ENCODE assay signal across 17 mouse cellular contexts in genomic region chr5:21050061-21050769, GRCm38 (mm10). TPM values are rescaled to one million over a fixed set of nuclear protein-coding genes. Genes with fewer than 3 reads are reported as not detected.
A peak's percentile ranks its signal among the peaks of the same experiment; 100 is the strongest.
DNase-seq lines count a peak whose midpoint lies in the region; ATAC-seq and TF ChIP-seq lines count a peak whose summit lies in the region.
"Had no signal": no experiment of that assay in that cellular context is flagged by ENCODE, and none has a peak within 500 bp of the region (broad histone marks: within the 10 kb centered on the region; RNA-seq: fewer than 3 reads in every experiment).

No protein-coding gene starts in this region.

- no peak for TF ChIP-seq POLR2A in heart, adult 2 months (IDR thresholded peaks at IDR 0.05; ENCODE audit: insufficient read depth, low read depth, low read length)
- TF ChIP-seq POLR2A in MEL (IDR thresholded peaks at IDR 0.05; ENCODE audit: control insufficient read depth in 1 of 2, insufficient read depth in 1 of 2, low read depth in 1 of 2, low read length in 2 of 2, poor library complexity in 1 of 2), result peak in 1 of 2 experiments; percentile 37; a peak in 1 of 4 replicates

- peaks cover 21% of the 10 kb centered on the region for H3K4me1 ChIP-seq in heart, embryonic 12.5 days (replicated peaks)
- peaks cover 17% of the 10 kb centered on the region for H3K4me1 ChIP-seq in heart, adult 2 months (ENCODE audit: control insufficient read depth, insufficient read depth, low read length)
- H3K4me1 ChIP-seq in MEL (ENCODE audit: control insufficient read depth in 1 of 2, insufficient read depth in 2 of 2, low read length in 2 of 2), result peaks cover 42 to 52% of the 10 kb centered on the region in 2 experiments
- peaks cover 88% of the 10 kb centered on the region for H3K4me1 ChIP-seq in erythroblast, embryonic 14.5 days (ENCODE audit: control insufficient read depth)
- H3K4me1 ChIP-seq in liver, embryonic 16.5 days (ENCODE audit: control insufficient read depth, low read depth, low read length), result peaks cover 58% of the 10 kb centered on the region

- H3K4me2 ChIP-seq in heart, embryonic 12.5 days, result 0 out of 2 replicates have a peak overlapping the region, but pooled peaks have one; percentile 13
- peak overlapping the region; percentile 47 for H3K4me2 ChIP-seq in liver, embryonic 16.5 days (ENCODE audit: low read depth, low read length)
- H3K4me2 ChIP-seq: limb, embryonic 12.5 days; midbrain, embryonic 11.5 days had no signal

- no peaks in the 10 kb centered on the region for H3K27me3 ChIP-seq in heart, embryonic 12.5 days (replicated peaks)
- no peaks in the 10 kb centered on the region for H3K27me3 ChIP-seq in heart, adult 2 months (ENCODE audit: control insufficient read depth, insufficient read depth, low read length)
- no peaks in the 10 kb centered on the region for H3K27me3 ChIP-seq in MEL (ENCODE audit: control insufficient read depth in 1 of 2, insufficient read depth in 2 of 2, low read length in 2 of 2)
- no peaks in the 10 kb centered on the region for H3K27me3 ChIP-seq in erythroblast, embryonic 14.5 days (ENCODE audit: control insufficient read depth)
- no peaks in the 10 kb centered on the region for H3K27me3 ChIP-seq in liver, embryonic 16.5 days (ENCODE audit: control insufficient read depth, insufficient read depth, low read depth, low read length)
- H3K27me3 ChIP-seq: limb, embryonic 12.5 days had no signal

- H3K4me3 ChIP-seq in heart, embryonic 12.5 days, result no peak overlapping the region
- no peak overlapping the region for H3K4me3 ChIP-seq in heart, adult 2 months
- H3K4me3 ChIP-seq in MEL (ENCODE audit: control insufficient read depth in 1 of 2, insufficient read depth in 1 of 2, low read depth in 2 of 2, low read length in 2 of 2), result peak overlapping the region; percentile 28 to 47
- peak overlapping the region; percentile 37 for H3K4me3 ChIP-seq in erythroblast, embryonic 14.5 days (replicated peaks)
- peak overlapping the region; percentile 29 for H3K4me3 ChIP-seq in liver, embryonic 16.5 days (ENCODE audit: low read depth, low read length)
- H3K4me3 ChIP-seq: forebrain, embryonic 10.5 days; left cerebral cortex, adult 2 months; limb, embryonic 12.5 days; myocyte had no signal

- DNase-seq in heart, adult 2 months, result no peak
- DNase-seq in MEL (ENCODE audit: low read depth, low spot score), result peak; percentile 80
- DNase-seq in adrenal gland, postnatal 4 days (ENCODE audit: low spot score in 2 of 2), result no peak
- no peak for DNase-seq in lung, postnatal 4 days
- DNase-seq: B cell, adult 2 months; cerebellum, adult 9-11 months; heart, adult 11 months; heart, postnatal 4 days; spleen, adult 18-20 months had no signal

- H3K9ac ChIP-seq in heart, embryonic 12.5 days, result no peak overlapping the region
- no peak overlapping the region for H3K9ac ChIP-seq in heart, adult 2 months (ENCODE audit: low read depth, low read length)
- H3K9ac ChIP-seq in MEL (ENCODE audit: control insufficient read depth, low read depth, low read length, poor library complexity, severe bottlenecking), result peak overlapping the region; percentile 28
- H3K9ac ChIP-seq in liver, embryonic 16.5 days (ENCODE audit: low read depth, low read length), result peak overlapping the region; percentile 46
- H3K9ac ChIP-seq: limb, embryonic 12.5 days had no signal

- H3K79me2 ChIP-seq in heart, adult 2 months (replicated peaks; ENCODE audit: control insufficient read depth, insufficient read depth, low read length), result peaks cover 4% of the 10 kb centered on the region
- H3K79me2 ChIP-seq in MEL (ENCODE audit: control insufficient read depth, insufficient read depth, low read length, poor library complexity), result peaks cover 64% of the 10 kb centered on the region

- TF ChIP-seq EP300 in heart, adult 2 months (IDR thresholded peaks at IDR 0.05; ENCODE audit: insufficient read depth, low read depth, low read length), result no peak
- TF ChIP-seq EP300 in MEL (IDR thresholded peaks at IDR 0.05; ENCODE audit: low read depth in 1 of 2, low read length in 2 of 2), result peak in 1 of 2 experiments; percentile 15; a peak in 2 of 4 replicates

- WGBS in heart, embryonic 12.5 days, result 50% methylated on average over 6 of the region's 6 CpGs
- WGBS in heart, adult 2 months, result 30% methylated on average over 6 of the region's 6 CpGs
- WGBS in liver, embryonic 16.5 days (ENCODE audit: insufficient replicate concordance), result 23% methylated on average over 6 of the region's 6 CpGs

- no peak for TF ChIP-seq CTCF in heart, adult 2 months (IDR thresholded peaks at IDR 0.05)
- TF ChIP-seq CTCF in MEL (IDR thresholded peaks at IDR 0.05 in 2 of 3, conservative IDR thresholded peaks at IDR 0.05 in 1 of 3; ENCODE audit: control insufficient read depth in 1 of 3, insufficient read depth in 1 of 3, low read depth in 2 of 3, low read length in 3 of 3, poor library complexity in 1 of 3, severe bottlenecking in 1 of 3), result no peak

- no peaks in the 10 kb centered on the region for H3K9me3 ChIP-seq in heart, embryonic 12.5 days (replicated peaks)
- no peaks in the 10 kb centered on the region for H3K9me3 ChIP-seq in MEL (replicated peaks; ENCODE audit: insufficient read depth, low read length)
- no peaks in the 10 kb centered on the region for H3K9me3 ChIP-seq in erythroblast, embryonic 14.5 days (ENCODE audit: control insufficient read depth, low read length)
- no peaks in the 10 kb centered on the region for H3K9me3 ChIP-seq in liver, embryonic 16.5 days (replicated peaks; ENCODE audit: control insufficient read depth, low read length)
- H3K9me3 ChIP-seq: limb, embryonic 12.5 days had no signal

- no peak for TF ChIP-seq RAD21 in MEL (IDR thresholded peaks at IDR 0.05; ENCODE audit: low read depth, low read length)

- no peaks in the 10 kb centered on the region for H3K36me3 ChIP-seq in heart, embryonic 12.5 days
- H3K36me3 ChIP-seq in heart, adult 2 months (ENCODE audit: control insufficient read depth, insufficient read depth, low read length), result peaks cover 35% of the 10 kb centered on the region
- H3K36me3 ChIP-seq in MEL (ENCODE audit: control insufficient read depth in 1 of 2, insufficient read depth in 2 of 2, low read length in 2 of 2), result peaks cover 0 to 70% of the 10 kb centered on the region in 2 experiments; a peak in 2 of 4 replicates
- H3K36me3 ChIP-seq in erythroblast, embryonic 14.5 days (ENCODE audit: control insufficient read depth), result peaks cover 6% of the 10 kb centered on the region
- no peaks in the 10 kb centered on the region for H3K36me3 ChIP-seq in liver, embryonic 16.5 days (ENCODE audit: control insufficient read depth, insufficient read depth)
- H3K36me3 ChIP-seq: limb, embryonic 12.5 days had no signal

- no peak for ATAC-seq in heart, embryonic 12.5 days (ENCODE audit: insufficient number of reproducible peaks, low FRiP score)
- peak; percentile 38 for ATAC-seq in liver, embryonic 16.5 days (ENCODE audit: low read depth)

- peak overlapping the region; percentile 15; the same call in 1 of the 2 replicates for H3K27ac ChIP-seq in heart, embryonic 12.5 days (ENCODE audit: poor library complexity, severe bottlenecking)
- H3K27ac ChIP-seq in heart, adult 2 months, result no peak overlapping the region
- H3K27ac ChIP-seq in MEL (ENCODE audit: control insufficient read depth, low read depth, low read length), result peak overlapping the region; percentile 97
- H3K27ac ChIP-seq in liver, embryonic 16.5 days (ENCODE audit: low read length), result peak overlapping the region; percentile 93
- H3K27ac ChIP-seq: forebrain, embryonic 10.5 days; left cerebral cortex, adult 2 months; limb, embryonic 12.5 days had no signal

- intact Hi-C loops in heart, adult 2 months (cut with DNase I), result loop anchor here (5.0 to 10.0 kb wide), 3 partner anchors 38 to 375 kb away; partner anchors contain the start of genes Ccdc146 and Fam185a

TF ChIP-seq in MEL, 35 proteins besides CTCF, POLR2A, EP300 and RAD21:
- no peak for TF ChIP-seq USF2 (IDR thresholded peaks at IDR 0.05; ENCODE audit: borderline replicate concordance in 1 of 2, insufficient read depth in 1 of 2, low read depth in 1 of 2, low read length in 2 of 2)
- no peak for TF ChIP-seq KAT2A (conservative IDR thresholded peaks at IDR 0.05; ENCODE audit: low read depth, low read length)
- no peak; the same call in 1 of the 2 replicates for TF ChIP-seq ZC3H11A (IDR thresholded peaks at IDR 0.05; ENCODE audit: low read depth, low read length)
- TF ChIP-seq GABPA (IDR thresholded peaks at IDR 0.05; ENCODE audit: low read depth, low read length), result 0 out of 2 replicates have a peak, but pooled peaks have one; percentile 20
- TF ChIP-seq ELF1 (IDR thresholded peaks at IDR 0.05; ENCODE audit: low read depth, low read length), result no peak
- TF ChIP-seq BHLHE40 (IDR thresholded peaks at IDR 0.05; ENCODE audit: borderline replicate concordance, low read depth, low read length), result 0 out of 2 replicates have a peak, but pooled peaks have one; percentile 9
- TF ChIP-seq CHD1 (IDR thresholded peaks at IDR 0.05; ENCODE audit: low read depth, low read length), result peak; percentile 86; the same call in 1 of the 2 replicates
- no peak for TF ChIP-seq TCF12 (IDR thresholded peaks at IDR 0.05; ENCODE audit: low read depth, low read length)
- no peak; the same call in none of the 2 replicates for TF ChIP-seq RCOR1 (IDR thresholded peaks at IDR 0.05; ENCODE audit: low read depth, low read length)
- no peak for TF ChIP-seq JUND (IDR thresholded peaks at IDR 0.05; ENCODE audit: low read depth, low read length)
- 0 out of 2 replicates have a peak, but pooled peaks have one; percentile 50 for TF ChIP-seq TBP (IDR thresholded peaks at IDR 0.05; ENCODE audit: low read depth, low read length)
- TF ChIP-seq MAFK (IDR thresholded peaks at IDR 0.05; ENCODE audit: borderline replicate concordance, low read depth, low read length), result 0 out of 2 replicates have a peak, but pooled peaks have one; percentile 2
- no peak for TF ChIP-seq MYB (IDR thresholded peaks at IDR 0.05; ENCODE audit: low read depth, low read length)
TF ChIP-seq in MEL: peak in this region for 5.

RNA-seq across cellular contexts. Expression of gene Ptpn12, which starts 5.5 kb away (rescaled TPM):
- 18.0 and 18.5 TPM in 2 replicates for polyA plus RNA-seq in heart, embryonic 12.5 days (2016; fragmentation: Nextera tagmentation; extraction: Ambion mirVana)
- total RNA-seq in heart, adult 2 months (2021), result 10 to 100 TPM; 28.8 to 29.0 TPM
- 24.8 and 35.3 TPM in 2 replicates for polyA plus RNA-seq in heart, adult 2 months (2012; rRNA removed)
- total RNA-seq in MEL (2012; rRNA removed), result 14.8 and 23.2 TPM in 2 replicates
- 100 to 1,000 TPM in 1 of 2 experiments, 10 to 100 TPM in 1; 58.2 to 177 TPM for polyA plus RNA-seq in MEL (2012; ENCODE audit: insufficient read depth in 1 of 2, insufficient read length in 2 of 2, low read depth in 1 of 2, low replicate concordance in 2 of 2, missing spikeins in 1 of 2)
- polyA plus RNA-seq in erythroblast, embryonic 14.5 days (2012), result 0.43 and 0.62 TPM in 2 replicates
- 9.0 and 9.7 TPM in 2 replicates for polyA plus RNA-seq in liver, embryonic 16.5 days (2015; fragmentation: Nextera tagmentation; extraction: Ambion mirVana)
- total RNA-seq in adrenal gland, postnatal 4 days (2021), result 10 to 100 TPM; 52.2 to 55.8 TPM

Comparison
In these comparisons a context has a peak if more than half of its experiments do, and no peak if none do; other contexts are left out.
1. H3K4me3 ChIP-seq: peak in MEL (2 of 2), erythroblast, embryonic 14.5 days (single experiment) and liver, embryonic 16.5 days (single experiment); none in heart, embryonic 12.5 days (single experiment) and heart, adult 2 months (single experiment).
2. H3K9ac ChIP-seq: peak in MEL (single experiment) and liver, embryonic 16.5 days (single experiment); none in heart, embryonic 12.5 days (single experiment) and heart, adult 2 months (single experiment).